Mouse (Mus musculus) CD4-positive helper T cell, adult 2 months (primary cell): ENCODE measurements around the gene Eef1akmt1.

Experiments
- DNase-seq: peaks from one replicate; pipeline ENCODE4 v3.0.0-alpha.2; 2012; ENCODE audit warnings: low read depth, missing footprints, low spot score

The Eef1akmt1 gene

GRCm38 (mm10) chr14:57571155-57572133, at the start of gene Eef1akmt1:
Gene Eef1akmt1 (minus strand): TSS chr14:57571612.
- peak; percentile 94 for DNase-seq

GRCm38 (mm10) chr14:57620598-57621236, 49.3 kb upstream of the Eef1akmt1 start:
- DNase-seq, result no peak

- DNase-seq, result peak; percentile 44
Measured at GRCm38 (mm10) chr14:57619487-57619886, 48.1 kb upstream of the Eef1akmt1 start.

GRCm38 (mm10) chr14:57617675-57618074, 46.3 kb upstream of the Eef1akmt1 start:
- DNase-seq, result peak; percentile 7

- peak; percentile 52 for DNase-seq
Measured at GRCm38 (mm10) chr14:57616339-57616965, 45.0 kb upstream of the Eef1akmt1 start.

GRCm38 (mm10) chr14:57615828-57616227, 44.4 kb upstream of the Eef1akmt1 start:
- DNase-seq, result no peak

GRCm38 (mm10) chr14:57611034-57611433, 39.6 kb upstream of the Eef1akmt1 start:
- peak; percentile 32 for DNase-seq

GRCm38 (mm10) chr14:57609816-57610329, 38.5 kb upstream of the Eef1akmt1 start:
- DNase-seq, result no peak

GRCm38 (mm10) chr14:57607500-57607899, 36.1 kb upstream of the Eef1akmt1 start:
- DNase-seq, result no peak

- DNase-seq, result no peak
Measured at GRCm38 (mm10) chr14:57606663-57607365, 35.4 kb upstream of the Eef1akmt1 start.

GRCm38 (mm10) chr14:57593279-57593678, 21.9 kb upstream of the Eef1akmt1 start:
- DNase-seq, result peak; percentile 17

GRCm38 (mm10) chr14:57591830-57592229, 20.4 kb upstream of the Eef1akmt1 start:
- no peak for DNase-seq

GRCm38 (mm10) chr14:57576364-57577060, 5.1 kb upstream of the Eef1akmt1 start:
- no peak for DNase-seq

- DNase-seq, result no peak
Measured at GRCm38 (mm10) chr14:57574792-57575587, 3.6 kb upstream of the Eef1akmt1 start.

GRCm38 (mm10) chr14:57565626-57566025, 5.8 kb downstream of the Eef1akmt1 start:
- DNase-seq, result no peak

GRCm38 (mm10) chr14:57556922-57557321, 14.5 kb downstream of the Eef1akmt1 start:
- no peak for DNase-seq

- no peak for DNase-seq
Measured at GRCm38 (mm10) chr14:57555471-57556070, 15.8 kb downstream of the Eef1akmt1 start.

- no peak for DNase-seq
Measured at GRCm38 (mm10) chr14:57554434-57554833, 17.0 kb downstream of the Eef1akmt1 start.

GRCm38 (mm10) chr14:57552945-57553344, 18.5 kb downstream of the Eef1akmt1 start:
- no peak for DNase-seq
